Mouse (Mus musculus): ENCODE measurements around the gene Zfp740.

GRCm38 (mm10) chr15:102173581-102173980 lies 29.5 kb upstream of the Zfp740 start:
- TF ChIP-seq CTCF (IDR thresholded peaks at IDR 0.05; ENCODE audit: control insufficient read depth, insufficient read depth, insufficient read length) (no peak), USF1 (IDR thresholded peaks at IDR 0.05; ENCODE audit: low read depth) (no peak)

Measured in C2C12 (cell line).